Mouse (Mus musculus): ENCODE measurements around the gene Grxcr1. TPM values are rescaled to one million over a fixed set of nuclear protein-coding genes. Genes with fewer than 3 reads are reported as not detected.

Gene Grxcr1
- not detected for total RNA-seq (2023)

GRCm38 (mm10) chr5:68031744-68032143 lies at the start of gene Grxcr1:
TSS of gene Grxcr1 (plus strand) at chr5:68031835.

Other genes starting within 250 kb of the Grxcr1 start
- gene Atp8a1, start 184.4 kb upstream of the Grxcr1 start, total RNA-seq (2023), result 73.5 TPM
- not detected for gene Gm5108, start 90.2 kb upstream of the Grxcr1 start, total RNA-seq (2023)
- gene Gm21905, start 85.4 kb upstream of the Grxcr1 start, total RNA-seq (2023), result not detected